Mouse (Mus musculus) cerebellum, postnatal 10 days (tissue): ENCODE data around the gene Gbf1.
A peak's percentile ranks its signal among the peaks of the same experiment; 100 is the strongest.

Source experiments
- DNase-seq, 2 experiments: peaks; one replicate each; pipeline ENCODE4 v3.0.0; 2021; ENCODE audit warnings: mixed read lengths in 2 of 2

The Gbf1 gene

GRCm38 (mm10) chr19:46303251-46304215 lies 151.2 kb downstream of the Gbf1 start:
- DNase-seq: no peak

GRCm38 (mm10) chr19:46304216-46304841 lies 152.0 kb downstream of the Gbf1 start, which contains the start of gene Nfkb2:
Gene Nfkb2 (plus strand): TSS chr19:46304320.
- DNase-seq: peak; percentile 89 to 91

DNA sequence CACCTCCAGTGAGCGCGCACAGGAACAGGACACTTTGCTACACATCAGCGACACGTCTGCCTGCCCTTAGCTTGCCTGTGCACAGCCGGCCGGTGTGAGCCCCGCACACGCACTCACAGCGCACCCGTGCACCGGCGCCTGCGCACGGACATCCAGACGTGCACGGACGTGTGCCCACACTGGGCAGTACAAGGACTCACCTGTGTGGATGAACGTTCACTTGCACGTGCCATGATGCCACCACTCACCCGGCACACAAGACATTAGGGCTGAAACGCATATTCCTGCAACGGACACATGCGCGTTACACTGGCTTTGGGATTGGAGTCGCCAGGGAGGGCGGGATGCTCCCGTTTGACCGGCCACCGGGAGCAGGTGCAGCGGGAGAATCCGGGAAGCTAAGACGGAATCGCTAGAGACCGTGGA lies 152.6 kb downstream of the Gbf1 start:
- peak in 1 of 2 experiments; percentile 33 for DNase-seq

DNA sequence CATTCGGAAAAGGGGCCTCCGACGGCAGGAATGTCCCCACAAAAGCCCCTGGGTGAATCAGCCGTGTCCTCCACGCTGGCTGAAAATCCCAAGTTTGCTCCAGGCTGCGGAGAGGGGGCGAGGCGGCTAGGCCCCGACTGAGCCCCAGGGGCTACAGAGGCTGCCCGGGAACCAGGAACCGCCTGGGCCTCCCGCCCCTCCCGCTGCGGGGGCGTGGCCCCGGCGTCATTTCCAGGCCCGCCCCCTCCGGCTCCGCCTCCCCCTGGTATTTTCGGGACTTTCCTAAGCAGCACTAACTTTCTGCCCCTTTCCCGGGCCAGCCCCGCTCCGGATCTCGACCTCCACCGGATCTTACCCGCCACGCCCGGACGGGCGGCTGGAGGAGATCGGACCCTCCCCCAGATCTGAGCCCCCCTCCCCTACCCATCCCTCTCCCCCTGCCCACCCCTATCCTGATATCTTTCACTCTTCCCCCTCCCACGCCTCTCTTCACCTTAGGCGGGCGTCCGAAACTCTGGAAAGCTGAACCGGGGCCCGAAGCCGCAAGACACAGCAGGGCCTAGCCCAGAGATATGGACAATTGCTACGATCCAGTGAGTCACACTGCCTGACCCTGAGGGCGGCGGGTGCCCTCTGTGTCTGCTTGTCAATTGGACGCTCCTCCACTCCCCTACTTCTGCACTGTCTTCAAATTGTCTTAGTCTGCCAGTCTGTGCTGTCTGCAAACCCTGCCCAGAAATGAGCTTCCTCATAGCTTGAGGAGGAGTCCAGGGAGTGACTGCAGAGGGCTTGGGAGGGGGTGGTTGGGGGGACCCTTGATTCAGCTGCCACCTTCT lies 153.3 kb downstream of the Gbf1 start:
- peak; percentile 67 to 79 for DNase-seq

GRCm38 (mm10) chr19:46306268-46306610 lies 153.9 kb downstream of the Gbf1 start:
- DNase-seq: no peak

DNA sequence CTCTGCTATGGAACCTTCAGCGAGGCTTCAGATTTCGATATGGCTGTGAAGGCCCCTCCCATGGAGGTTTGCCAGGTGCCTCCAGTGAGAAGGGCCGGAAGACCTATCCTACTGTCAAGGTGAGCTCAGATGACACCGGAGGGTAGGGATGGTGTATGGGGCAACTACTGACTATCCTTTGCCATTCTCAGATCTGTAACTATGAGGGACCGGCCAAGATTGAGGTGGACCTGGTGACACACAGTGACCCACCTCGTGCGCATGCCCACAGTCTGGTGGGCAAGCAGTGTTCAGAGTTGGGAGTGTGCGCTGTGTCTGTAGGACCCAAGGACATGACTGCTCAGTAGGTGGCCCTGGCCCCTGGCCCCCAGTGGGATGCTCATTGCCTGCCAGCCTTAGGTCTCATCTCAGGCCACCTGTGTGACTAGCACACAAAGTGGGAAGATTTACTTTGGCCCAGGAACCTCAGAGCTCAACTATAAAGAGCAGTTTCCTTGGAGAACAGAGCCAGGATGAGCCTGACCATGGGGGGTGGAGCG lies 154.5 kb downstream of the Gbf1 start:
- DNase-seq: no peak

DNA sequence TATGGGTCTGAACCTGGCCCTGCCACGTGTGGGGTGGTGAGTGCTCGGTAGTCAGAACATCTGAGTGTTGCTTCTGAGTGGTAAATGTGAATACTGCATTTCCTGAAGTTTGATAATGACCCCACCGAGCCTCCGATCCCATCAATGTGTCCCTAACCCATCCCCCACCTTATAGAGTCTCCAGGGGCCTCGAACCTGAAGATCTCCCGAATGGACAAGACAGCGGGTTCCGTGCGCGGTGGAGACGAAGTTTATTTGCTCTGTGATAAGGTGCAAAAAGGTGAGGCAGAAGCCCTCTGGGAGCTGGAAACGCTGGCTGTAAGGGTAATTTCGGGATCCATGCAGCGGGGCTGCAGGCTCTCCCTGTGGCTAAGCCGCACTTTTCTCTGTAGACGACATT lies 155.5 kb downstream of the Gbf1 start:
- peak in 1 of 2 experiments; percentile 20 for DNase-seq

- peak in 1 of 2 experiments; percentile 8 for DNase-seq
These were observed 156.0 kb downstream of the Gbf1 start for GRCm38 (mm10) chr19:46308303-46308702.

DNA sequence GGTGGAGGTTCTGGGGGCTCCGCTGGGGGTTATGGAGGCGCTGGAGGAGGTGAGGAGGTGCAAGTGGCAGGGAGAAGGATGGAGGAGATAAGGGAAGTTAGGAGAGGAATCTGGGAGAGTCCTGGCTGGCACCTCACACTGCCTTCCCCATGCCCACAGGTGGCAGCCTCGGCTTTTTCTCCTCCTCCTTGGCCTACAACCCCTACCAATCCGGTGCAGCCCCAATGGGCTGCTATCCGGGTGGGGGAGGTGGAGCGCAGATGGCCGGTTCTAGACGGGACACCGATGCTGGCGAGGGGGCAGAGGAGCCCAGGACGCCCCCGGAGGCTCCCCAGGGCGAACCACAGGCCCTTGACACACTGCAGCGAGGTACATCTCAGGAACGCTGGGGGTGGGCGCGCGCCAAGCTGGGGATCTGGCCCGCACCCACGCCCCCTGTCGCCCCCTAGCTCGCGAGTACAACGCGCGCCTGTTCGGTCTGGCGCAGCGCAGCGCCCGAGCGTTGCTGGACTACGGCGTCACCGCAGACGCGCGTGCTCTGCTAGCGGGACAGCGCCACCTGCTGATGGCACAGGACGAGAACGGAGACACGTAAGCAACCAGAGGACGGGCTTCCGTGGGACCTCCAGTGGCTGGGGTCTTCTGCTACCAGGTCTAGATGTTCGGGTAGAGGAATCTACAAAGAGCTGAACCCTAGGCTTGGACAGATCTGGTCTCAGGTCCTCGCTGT lies 156.6 kb downstream of the Gbf1 start:
- DNase-seq: peak; percentile 97

DNA sequence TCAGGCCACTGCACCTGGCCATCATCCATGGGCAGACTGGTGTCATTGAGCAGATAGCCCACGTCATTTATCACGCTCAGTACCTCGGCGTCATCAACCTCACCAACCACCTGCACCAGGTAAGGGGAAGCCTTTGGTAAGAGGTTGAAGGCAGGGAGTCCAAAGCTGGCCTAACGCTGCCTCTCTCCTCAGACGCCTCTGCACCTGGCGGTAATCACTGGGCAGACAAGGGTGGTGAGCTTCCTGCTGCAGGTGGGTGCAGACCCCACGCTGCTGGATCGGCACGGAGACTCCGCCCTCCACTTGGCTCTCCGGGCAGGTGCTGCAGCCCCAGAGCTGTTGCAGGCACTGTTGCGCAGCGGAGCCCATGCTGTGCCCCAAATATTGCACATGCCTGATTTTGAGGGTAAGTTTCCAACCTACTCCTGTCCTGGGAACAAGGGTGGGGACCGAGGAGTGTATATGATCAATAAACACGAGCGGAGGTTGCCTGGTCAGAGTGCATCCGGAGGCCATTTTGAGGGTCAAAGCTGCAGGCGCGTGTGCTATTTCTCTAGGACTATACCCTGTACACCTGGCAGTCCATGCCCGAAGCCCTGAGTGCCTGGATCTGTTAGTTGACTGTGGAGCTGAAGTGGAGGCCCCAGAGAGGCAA lies 157.5 kb downstream of the Gbf1 start:
- DNase-seq: peak in 1 of 2 experiments; percentile 16

- DNase-seq: no peak
These were observed 158.1 kb downstream of the Gbf1 start for GRCm38 (mm10) chr19:46310312-46310865.

- DNase-seq: no peak
These were observed 159.0 kb downstream of the Gbf1 start for GRCm38 (mm10) chr19:46311341-46311740.

- DNase-seq: peak in 1 of 2 experiments; percentile 7
These were observed 160.3 kb downstream of the Gbf1 start for GRCm38 (mm10) chr19:46312566-46312965.

DNA sequence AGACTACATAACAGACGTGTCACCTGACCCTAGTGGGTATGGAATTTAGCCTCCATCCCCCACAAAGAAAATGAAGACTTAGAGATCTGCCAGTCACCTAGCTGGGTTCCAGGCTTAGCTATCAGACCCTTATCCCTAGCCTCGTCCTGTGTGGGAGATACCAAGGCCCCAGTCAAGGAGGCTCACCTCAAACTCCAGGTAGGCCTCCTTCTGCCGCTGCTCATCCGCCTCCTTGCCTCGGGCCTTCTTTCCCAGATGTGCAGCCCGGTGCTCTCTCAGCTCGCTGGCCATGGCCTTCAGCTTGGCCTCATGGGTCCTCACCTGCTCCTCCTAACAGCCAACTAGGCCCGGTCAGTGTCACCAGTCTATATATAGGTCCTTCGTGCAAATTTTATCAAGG lies 160.8 kb downstream of the Gbf1 start:
- no peak for DNase-seq

DNA sequence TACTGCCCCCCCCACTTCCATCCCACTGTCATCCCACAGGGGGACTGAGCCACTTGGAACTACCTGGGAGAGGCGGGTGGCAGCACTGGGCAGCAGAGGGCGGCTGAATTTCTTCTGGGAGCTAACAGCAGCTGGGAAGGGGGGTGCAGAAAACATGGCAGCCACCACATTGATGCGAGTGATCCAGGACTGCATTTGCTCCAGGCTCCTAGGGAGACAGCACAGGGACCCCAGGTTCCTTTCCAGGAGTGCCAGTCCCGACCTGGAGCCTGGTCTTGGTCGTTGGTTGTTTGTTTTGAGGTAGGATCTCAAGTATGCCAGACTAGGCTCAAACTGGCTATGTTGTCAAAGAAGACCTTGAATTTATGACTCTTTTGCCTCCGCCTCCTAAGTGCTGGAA lies 161.3 kb downstream of the Gbf1 start:
- DNase-seq: no peak

DNA sequence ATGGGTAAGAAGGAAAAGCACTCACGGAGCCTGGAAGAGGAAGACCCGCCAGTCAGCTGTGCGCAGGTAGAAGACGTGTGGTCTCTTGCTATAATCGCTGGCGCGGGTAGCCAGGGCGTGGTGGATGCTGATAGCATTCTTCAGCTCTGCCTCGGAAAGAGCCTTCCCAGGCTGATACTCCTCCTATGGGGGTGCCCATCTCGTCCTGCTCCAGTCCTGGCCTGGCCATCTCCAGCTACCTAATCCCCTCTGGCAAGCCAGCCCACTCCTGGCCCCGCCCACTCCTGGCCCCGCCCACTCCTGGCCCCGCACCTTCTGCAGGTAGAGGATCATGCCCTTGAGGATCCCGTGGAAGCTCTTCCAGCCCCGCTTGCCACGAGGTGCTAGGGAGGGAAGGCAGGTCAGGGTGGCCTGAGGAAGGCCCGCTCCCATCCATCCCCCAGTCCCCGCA lies 161.9 kb downstream of the Gbf1 start:
- peak; percentile 27 to 28 for DNase-seq

- peak in 1 of 2 experiments; percentile 3 for DNase-seq
These were observed 162.8 kb downstream of the Gbf1 start for GRCm38 (mm10) chr19:46314872-46315742.

DNA sequence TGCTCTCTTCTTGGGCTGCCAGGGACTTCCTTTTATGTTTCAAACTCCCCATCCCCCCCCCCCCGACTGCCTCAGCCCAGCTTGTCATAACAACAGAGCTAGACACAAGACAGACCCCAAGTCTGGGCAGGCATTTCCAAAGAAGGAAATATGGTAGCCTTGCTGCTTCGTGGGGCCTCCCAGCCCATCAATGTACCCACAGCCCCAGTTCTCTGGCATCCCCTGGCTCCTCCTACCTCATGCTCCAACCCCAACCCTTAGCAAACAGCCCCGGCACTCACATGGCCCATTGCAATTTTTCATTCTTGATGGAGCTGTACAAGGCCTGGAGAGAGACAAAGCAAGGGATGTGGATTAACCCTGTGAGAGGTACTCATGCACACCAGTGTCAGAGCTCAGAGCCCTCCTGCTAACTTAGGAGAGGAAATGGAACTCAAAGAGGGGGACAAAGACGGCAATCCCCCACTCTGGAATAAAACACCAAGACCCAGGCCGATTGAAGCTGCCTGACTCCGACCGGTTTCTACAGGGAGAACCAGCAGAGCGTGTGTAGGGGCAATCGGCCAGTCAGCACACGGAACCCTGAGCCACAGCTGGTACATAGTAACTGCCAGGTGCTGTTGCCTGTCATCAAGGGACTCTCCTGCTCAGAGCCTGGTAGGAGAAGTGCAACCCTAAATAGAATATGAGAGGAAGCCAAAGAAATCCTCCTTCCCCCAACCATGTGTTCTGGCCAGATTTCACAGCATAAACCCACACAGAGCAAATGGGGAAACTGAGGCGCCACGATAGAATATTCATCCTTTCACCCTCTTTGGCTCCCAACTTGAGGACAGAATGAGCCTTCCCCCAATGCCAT lies 163.7 kb downstream of the Gbf1 start:
- DNase-seq: peak in 1 of 2 experiments; percentile 16
